Mouse (Mus musculus): ENCODE measurements around the gene Mus81.

GRCm38 (mm10) chr19:5460465-5460911 is 27.7 kb downstream of the Mus81 start, which contains the start of gene Fibp:
- no peak for TF ChIP-seq CTCF (IDR thresholded peaks at IDR 0.05; ENCODE audit: low read depth)
- TF ChIP-seq EP300 (optimal IDR thresholded peaks at IDR 0.05) = no peak
